Mouse (Mus musculus) testis, adult 2 months (tissue): ENCODE data around the gene Ulk4. TPM values are rescaled to one million over a fixed set of nuclear protein-coding genes. Genes with fewer than 3 reads are reported as not detected.

Experiments used
- H3K27ac ChIP-seq: fragments of 200-500 bp; 2 replicates; pipeline ENCODE4 v1.5.1; 2012; ENCODE audit warnings: low read depth, low read length; ENCODE audit not compliant: control insufficient read depth, insufficient read depth
- H3K27me3 ChIP-seq: fragments of 200-500 bp; 2 replicates; pipeline ENCODE4 v1.6.1; 2012; ENCODE audit warnings: mild to moderate bottlenecking, low read length, moderate library complexity; ENCODE audit not compliant: control insufficient read depth, insufficient read depth
- H3K36me3 ChIP-seq: fragments of 200-500 bp; 2 replicates; pipeline ENCODE4 v1.6.1; 2012; ENCODE audit warnings: mild to moderate bottlenecking, low read length; ENCODE audit not compliant: control insufficient read depth, insufficient read depth
- H3K4me1 ChIP-seq: fragments of 200-500 bp; 2 replicates; pipeline ENCODE4 v1.6.1; 2012; ENCODE audit warnings: low read length; ENCODE audit not compliant: control insufficient read depth, insufficient read depth
- H3K4me3 ChIP-seq: fragments of 200-500 bp; 2 replicates; pipeline ENCODE4 v1.5.1; 2012; ENCODE audit warnings: low read depth, mild to moderate bottlenecking, low read length, moderate library complexity, mixed read lengths; ENCODE audit not compliant: control insufficient read depth
- CTCF ChIP-seq: fragments of 200-500 bp; IDR thresholded peaks from 2 replicates; pipeline ENCODE4 v1.5.1; 2012; ENCODE audit warnings: low read depth, mild to moderate bottlenecking, inconsistent platforms, low read length, moderate library complexity; ENCODE audit not compliant: control insufficient read depth, insufficient read depth, insufficient replicate concordance
- POLR2A ChIP-seq: fragments of 200-500 bp; IDR thresholded peaks from 2 replicates; pipeline ENCODE4 v1.6.1; 2012; ENCODE audit warnings: low read depth, mild to moderate bottlenecking, inconsistent platforms, low read length, moderate library complexity; ENCODE audit not compliant: control insufficient read depth
- polyA plus RNA-seq: library from polyadenylated mRNA; depleted of rRNA; stranded (reverse); fragments of >200 nt; gene quantifications from 2 replicates; pipeline ENCODE4 v1.2.3, GENCODE M21; 2012

The Ulk4 gene
- polyA plus RNA-seq, 1 experiment = 291 TPM

DNA sequence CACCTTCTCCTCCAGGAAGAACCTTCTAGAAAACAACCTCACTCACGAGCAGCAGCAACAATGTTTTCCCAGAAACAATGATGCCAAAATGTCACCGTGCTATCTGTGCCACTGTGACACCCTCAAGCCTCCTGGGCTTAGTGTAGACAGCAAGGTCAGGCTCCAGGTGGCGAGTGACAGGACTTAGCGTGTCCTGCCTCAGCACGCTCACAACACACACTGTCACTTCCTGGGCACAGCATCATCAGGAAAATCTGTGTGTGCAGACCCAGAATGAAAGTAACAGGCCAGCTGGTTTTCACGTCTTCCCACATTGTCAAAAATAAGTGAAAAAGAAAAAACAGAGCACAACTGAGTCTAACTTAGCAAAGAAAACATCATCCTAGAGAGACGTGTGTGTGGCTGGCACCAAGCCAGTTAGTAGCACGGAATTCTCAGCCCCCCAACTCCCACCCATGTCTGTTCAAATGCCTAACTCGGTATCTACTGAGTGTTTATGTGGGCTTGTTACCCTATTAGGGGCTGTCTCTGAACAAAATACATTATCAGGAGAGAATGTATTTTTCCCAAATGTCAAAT, 120.7 kb downstream of the Ulk4 start:
- no peaks in the 10 kb centered on the region for H3K36me3 ChIP-seq
- H3K4me1 ChIP-seq = no peaks in the 10 kb centered on the region
- no peak overlapping the region for H3K4me3 ChIP-seq
- H3K27ac ChIP-seq = no peak overlapping the region
- no peak for TF ChIP-seq POLR2A
- TF ChIP-seq CTCF = no peak
- H3K27me3 ChIP-seq = no peaks in the 10 kb centered on the region

DNA sequence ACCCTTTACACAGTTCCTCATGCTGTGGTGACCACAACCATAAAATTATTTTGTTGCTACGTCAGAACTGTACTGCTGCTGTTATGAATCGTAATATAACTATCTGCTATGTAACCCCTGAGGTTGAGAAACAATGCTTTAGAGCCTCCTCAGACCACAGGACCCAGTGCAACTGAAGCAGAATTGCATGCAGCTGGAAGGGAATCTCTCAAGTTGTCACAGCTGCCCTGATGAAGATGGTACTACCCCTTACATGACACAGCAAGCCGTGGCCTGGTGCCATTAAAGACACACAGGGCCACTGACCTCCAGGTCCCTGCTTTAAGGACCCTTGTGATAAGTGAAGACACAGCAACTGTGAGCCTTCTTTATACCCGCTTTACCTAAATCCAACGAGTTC, 123.7 kb downstream of the Ulk4 start:
- no peaks in the 10 kb centered on the region for H3K27me3 ChIP-seq
- no peak overlapping the region for H3K27ac ChIP-seq
- no peak overlapping the region for H3K4me3 ChIP-seq
- no peaks in the 10 kb centered on the region for H3K36me3 ChIP-seq
- no peak for TF ChIP-seq CTCF
- no peak for TF ChIP-seq POLR2A
- no peaks in the 10 kb centered on the region; the same call in 1 of the 2 replicates for H3K4me1 ChIP-seq

DNA sequence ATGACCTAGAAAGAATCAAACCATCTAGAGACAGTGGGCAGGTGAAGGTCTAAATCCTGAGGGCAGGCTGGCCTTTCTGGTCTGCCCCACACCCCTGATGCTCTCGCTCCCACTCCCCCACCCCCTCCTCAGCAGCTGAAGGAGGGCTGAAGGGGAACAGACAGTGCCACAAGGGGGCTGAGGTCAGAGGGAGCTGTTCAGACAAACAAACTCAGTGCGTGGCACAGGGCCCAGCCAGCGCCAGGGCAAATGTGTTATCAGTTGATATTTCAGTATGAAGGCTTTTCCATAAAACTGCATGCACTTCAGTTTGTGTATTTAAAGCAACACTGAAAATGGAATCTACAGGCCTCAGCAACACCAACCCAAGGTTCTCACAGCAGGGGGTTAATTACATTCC, 128.4 kb downstream of the Ulk4 start:
- Histone ChIP-seq H3K27me3 (no peaks in the 10 kb centered on the region), H3K27ac (no peak overlapping the region), H3K36me3 (no peaks in the 10 kb centered on the region), H3K4me1 (no peaks in the 10 kb centered on the region; the same call in 1 of the 2 replicates), H3K4me3 (no peak overlapping the region)
- no peak for TF ChIP-seq CTCF
- TF ChIP-seq POLR2A = no peak

DNA sequence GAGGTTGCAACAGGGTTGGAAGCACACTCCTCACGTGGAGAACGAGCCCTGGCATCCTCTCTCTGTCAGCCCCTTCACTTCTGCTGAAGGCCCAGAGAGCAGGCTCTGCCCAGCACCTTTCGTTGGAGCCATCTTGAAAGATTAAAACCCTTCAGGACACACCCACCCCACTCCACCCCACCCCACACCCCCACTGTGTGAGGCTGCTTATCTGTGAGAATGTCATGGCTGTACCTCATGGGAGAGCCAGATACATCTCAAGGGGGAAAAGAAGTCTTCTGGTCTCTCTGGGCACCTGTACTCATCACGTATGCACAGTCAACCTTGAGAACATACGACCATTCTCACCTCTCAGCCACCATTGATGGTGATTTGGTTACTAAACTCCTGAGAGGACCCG, 133.8 kb downstream of the Ulk4 start:
- Histone ChIP-seq H3K27ac (no peak overlapping the region), H3K4me1 (no peaks in the 10 kb centered on the region), H3K4me3 (no peak overlapping the region), H3K36me3 (no peaks in the 10 kb centered on the region; the same call in 1 of the 2 replicates), H3K27me3 (no peaks in the 10 kb centered on the region)
- no peak for TF ChIP-seq CTCF
- no peak for TF ChIP-seq POLR2A

DNA sequence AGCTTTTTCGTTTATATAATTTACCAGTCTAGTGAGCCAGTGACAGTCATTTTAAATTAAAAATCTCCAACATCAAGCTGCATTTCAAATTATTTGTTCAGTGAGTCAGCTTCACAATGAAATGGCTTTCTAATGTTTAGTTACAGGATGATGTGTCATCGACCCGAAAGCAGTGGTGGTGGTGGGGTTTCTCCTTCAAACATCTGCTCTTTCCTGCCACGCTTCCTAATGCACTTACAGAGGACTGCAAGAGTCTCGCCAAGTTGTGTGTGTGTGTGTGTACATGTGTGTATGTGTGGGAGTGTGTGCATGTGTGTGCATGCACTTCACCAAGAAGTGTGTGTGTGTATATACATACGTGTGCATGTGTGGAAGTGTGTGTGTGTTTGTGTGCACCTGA, 144.4 kb downstream of the Ulk4 start:
- no peaks in the 10 kb centered on the region for H3K4me1 ChIP-seq
- H3K36me3 ChIP-seq = no peaks in the 10 kb centered on the region
- H3K4me3 ChIP-seq = no peak overlapping the region
- no peak overlapping the region for H3K27ac ChIP-seq
- no peak for TF ChIP-seq POLR2A
- TF ChIP-seq CTCF = no peak
- H3K27me3 ChIP-seq = no peaks in the 10 kb centered on the region

DNA sequence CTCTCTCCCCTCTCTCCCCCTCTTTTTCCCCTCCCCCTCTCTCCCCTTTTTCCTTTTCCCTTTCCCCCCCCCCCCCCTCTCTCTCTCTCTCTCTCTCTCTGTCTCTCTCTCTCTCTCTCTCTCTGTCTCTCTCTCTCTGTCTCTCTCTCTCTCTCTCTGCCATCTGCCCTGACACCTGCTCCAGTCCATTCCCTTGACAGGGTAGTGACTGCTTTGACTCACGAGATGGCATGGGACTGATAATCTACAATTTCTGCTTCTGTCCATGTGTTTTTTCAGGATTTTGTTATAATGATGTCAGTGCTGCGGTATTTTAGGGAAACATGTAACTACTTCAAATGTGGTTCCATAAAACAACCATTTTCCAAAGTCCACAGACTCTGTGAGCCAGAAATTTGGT, 147.5 kb downstream of the Ulk4 start:
- H3K36me3 ChIP-seq = no peaks in the 10 kb centered on the region
- H3K4me1 ChIP-seq = no peaks in the 10 kb centered on the region
- no peaks in the 10 kb centered on the region for H3K27me3 ChIP-seq
- TF ChIP-seq CTCF = no peak
- no peak for TF ChIP-seq POLR2A
- no peak overlapping the region for H3K27ac ChIP-seq
- H3K4me3 ChIP-seq = no peak overlapping the region

DNA sequence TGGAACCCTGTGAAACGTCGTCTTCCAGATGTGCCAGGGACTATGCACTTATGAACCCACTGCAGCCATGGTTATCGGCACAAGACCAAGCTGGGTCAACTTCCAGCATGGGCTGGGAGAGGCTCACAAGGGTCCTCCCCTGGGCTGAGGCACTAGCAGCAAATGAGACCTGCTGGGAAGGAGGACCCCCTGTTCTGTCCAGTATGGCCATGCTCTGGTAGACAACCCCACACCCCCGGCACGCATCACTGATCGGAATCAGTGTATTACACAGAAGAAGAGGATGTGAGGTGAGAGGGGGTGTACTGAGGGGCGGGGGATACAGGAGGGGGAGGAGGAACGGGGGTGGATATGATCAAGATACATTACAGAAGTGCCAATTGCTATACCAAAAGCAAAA, 148.1 kb downstream of the Ulk4 start:
- no peak overlapping the region for H3K4me3 ChIP-seq
- no peak overlapping the region for H3K27ac ChIP-seq
- H3K27me3 ChIP-seq = no peaks in the 10 kb centered on the region
- TF ChIP-seq CTCF = no peak
- no peak for TF ChIP-seq POLR2A
- no peaks in the 10 kb centered on the region for H3K36me3 ChIP-seq
- no peaks in the 10 kb centered on the region for H3K4me1 ChIP-seq

DNA sequence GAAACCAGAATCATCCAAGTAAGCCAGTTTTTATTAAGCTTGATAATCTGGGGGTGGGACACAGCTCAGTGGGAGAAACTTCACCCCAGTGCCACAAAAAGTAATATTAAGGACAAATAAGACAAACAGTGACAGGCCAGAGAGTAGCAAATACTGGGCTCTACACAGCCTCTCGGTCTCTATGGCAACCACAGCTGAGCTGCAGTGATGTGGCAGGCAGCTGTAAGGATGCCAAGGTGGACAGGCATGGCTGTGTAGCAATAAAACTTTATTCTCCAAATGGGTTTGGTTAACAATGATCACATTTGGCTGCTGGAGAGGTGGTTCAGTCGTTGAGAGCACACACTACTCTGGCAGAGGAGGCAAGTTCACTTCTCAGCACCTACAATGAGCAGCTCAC, 150.0 kb downstream of the Ulk4 start:
- Histone ChIP-seq H3K27ac (no peak overlapping the region), H3K4me3 (no peak overlapping the region), H3K27me3 (no peaks in the 10 kb centered on the region), H3K4me1 (no peaks in the 10 kb centered on the region), H3K36me3 (no peaks in the 10 kb centered on the region)
- no peak for TF ChIP-seq CTCF
- TF ChIP-seq POLR2A = no peak
